Mouse (Mus musculus) left cerebral cortex, postnatal 25 days (tissue): ENCODE results near the gene Gtf3c1. TPM values are rescaled to one million over a fixed set of nuclear protein-coding genes. Genes with fewer than 3 reads are reported as not detected.
"Not testable (repeated sequence)": the region's sequence is repeated elsewhere in the genome, so short reads cannot be mapped to it uniquely, and the experiment has no call there.

Experiments
- DNase-seq, 2 experiments: peaks; one replicate each; pipeline ENCODE4 v3.0.0; 2022; ENCODE audit warnings: low spot score in 2 of 2, mixed read lengths in 1 of 2
- intact Hi-C: fragments of 180-260 bp; cut with DNase I; formaldehyde crosslinking; loops from one replicate; pipeline ENCODE4 v1.15.1; 2025
- total RNA-seq, 2 experiments: library from RNA; stranded (reverse); gene quantifications; 2 replicates each; pipeline ENCODE4 v1.2.3; 2021

Gene Gtf3c1
- total RNA-seq, 2 experiments from 2014 or later, result 96.8 to 101 TPM

DNA sequence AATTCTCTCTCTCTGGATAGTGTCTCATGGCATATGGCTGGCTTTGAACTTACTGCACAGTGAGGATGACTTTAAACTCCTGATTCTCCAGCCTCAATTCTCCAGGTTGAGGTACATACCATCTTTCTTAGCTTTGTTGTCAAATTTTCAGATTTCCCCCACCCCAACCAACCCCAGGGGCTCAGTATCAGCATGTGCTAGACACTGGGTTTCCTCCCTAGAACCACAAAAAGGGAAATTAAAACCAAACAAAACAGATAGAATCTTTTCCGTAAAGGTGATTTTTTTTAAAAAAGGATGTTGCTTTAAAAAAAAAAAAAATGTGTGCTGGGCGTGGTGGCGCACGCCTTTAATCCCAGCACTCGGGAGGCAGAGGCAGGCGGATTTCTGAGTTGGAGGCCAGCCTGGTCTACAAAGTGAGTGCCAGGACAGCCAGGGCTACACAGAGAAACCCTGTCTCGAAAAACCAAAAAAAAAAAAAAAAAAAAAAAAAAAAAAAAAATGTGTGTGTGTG lies 6.0 kb upstream of the Gtf3c1 start:
- DNase-seq, intact Hi-C loops: not testable (repeated sequence)

DNA sequence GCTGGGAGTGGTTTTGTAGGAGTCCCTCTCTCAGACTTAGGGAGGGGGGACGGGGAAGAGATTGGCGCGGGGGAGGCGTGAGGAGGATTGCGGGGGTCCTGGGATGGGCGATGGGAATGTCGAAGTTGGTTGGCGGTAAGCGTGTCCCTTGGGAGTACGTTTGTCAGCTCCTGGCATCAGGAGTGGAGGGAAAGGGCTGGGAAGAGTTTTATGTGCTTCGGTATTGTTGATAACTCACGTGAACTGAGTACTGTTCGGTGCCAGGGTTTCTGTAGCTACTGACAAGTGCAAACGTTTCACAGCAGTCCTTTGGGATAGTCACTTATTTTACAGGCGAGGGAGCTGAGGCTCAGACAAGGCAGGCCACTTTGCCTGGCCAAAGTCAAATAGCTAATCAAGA lies 520 bp upstream of the Gtf3c1 start:
- intact Hi-C loops, result no loop called here
- DNase-seq, result peak in 1 of 2 experiments; percentile 25

- peak in 1 of 2 experiments; percentile 52 for DNase-seq
- intact Hi-C loops, result no loop called here
Measured at GRCm38 (mm10) chr7:125707186-125707585, 394 bp downstream of the Gtf3c1 start.

GRCm38 (mm10) chr7:125702791-125703190 lies 4.8 kb downstream of the Gtf3c1 start:
- intact Hi-C loops, result no loop called here
- DNase-seq, result no peak

GRCm38 (mm10) chr7:125694056-125694455 lies 13.5 kb downstream of the Gtf3c1 start:
- intact Hi-C loops, result loop anchor here (5.0 to 10.0 kb wide), 2 partner anchors 311 to 388 kb away; partner anchors contain the start of gene Gsg1l
- DNase-seq, result peak; percentile 58 to 96

DNA sequence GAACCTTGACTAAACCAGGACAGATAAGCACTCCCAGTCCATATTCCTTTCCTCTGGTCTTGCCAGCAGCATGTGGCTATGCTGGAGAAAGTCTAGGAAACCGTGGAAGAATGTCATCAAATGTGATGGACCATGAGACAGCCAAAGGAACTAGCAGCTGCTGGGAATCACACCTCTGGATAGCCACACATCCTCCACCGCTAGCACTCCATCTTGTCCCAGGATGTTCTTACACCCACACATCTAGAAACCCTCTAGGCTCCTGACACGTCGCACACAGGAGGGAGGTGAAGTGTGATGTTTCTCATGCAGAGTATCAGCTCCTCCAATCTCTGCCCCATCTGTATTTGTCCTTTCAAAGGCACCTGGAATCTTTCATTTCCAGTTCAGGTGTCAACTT lies 17.1 kb downstream of the Gtf3c1 start:
- intact Hi-C loops, result loop anchor here (5.0 to 10.0 kb wide), 2 partner anchors 314 to 392 kb away; partner anchors contain the start of gene Gsg1l
- DNase-seq, result peak; percentile 27 to 71

DNA sequence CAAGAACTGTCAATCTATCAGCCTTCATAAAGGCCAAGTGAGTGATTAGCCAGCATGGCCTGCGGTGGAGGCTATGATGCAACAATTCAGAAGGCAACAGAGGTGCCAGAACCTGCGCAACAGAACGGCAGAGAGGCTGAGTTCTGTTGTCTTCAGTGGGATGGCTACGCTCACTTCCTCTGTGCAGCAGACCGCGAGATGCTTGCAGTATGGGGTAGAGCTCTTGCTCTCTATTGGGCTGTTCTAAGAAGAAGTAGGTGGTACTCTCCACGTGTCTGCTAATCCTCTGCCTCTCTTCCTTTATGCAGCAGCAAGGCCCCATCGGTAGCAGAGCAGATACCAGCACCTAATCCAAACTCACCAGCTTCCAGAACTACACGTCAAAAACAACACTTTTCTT lies 27.6 kb downstream of the Gtf3c1 start:
- intact Hi-C loops, result no loop called here
- no peak for DNase-seq

DNA sequence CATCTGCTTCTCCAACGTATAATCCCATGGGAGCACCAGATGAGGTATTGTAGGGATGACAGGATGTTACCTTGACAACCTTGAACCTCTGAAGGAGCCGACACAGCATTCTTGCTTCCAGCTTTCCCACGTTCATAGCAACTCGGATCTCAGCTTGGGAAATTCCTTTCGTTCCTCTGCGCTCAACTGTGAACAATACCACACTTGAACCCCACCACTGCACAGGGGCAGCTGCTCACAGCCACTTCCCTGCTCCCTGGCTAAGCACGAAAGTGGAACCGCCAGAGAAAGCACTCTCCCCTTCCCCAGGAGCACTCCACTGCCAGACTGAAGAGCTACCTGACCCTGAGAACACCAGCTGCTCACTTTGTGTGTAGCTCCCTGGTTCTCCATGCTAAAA lies 28.8 kb downstream of the Gtf3c1 start:
- intact Hi-C loops, result no loop called here
- DNase-seq, result no peak

DNA sequence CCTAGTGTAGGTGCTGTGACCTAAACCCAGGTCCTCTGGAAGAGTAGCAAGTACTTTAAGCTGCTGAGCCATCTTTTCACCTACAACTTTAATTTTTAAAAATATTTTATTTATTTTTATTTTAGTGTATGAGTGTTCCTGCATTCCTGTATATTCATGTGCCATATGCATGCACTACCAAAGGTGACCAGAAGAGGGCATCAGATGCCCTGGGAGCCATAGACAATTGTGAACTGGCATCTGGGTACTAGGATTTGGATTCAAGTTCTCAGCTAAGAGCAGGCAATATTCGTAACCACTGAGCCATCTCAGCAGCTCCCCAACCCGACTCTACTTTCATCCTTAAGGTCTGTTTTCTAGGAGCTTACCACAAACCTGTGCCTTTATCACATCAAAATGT lies 32.7 kb downstream of the Gtf3c1 start:
- peak; percentile 54 to 55 for DNase-seq
- intact Hi-C loops, result loop anchor here (2.0 kb wide), 1 partner anchor 408 kb away; the partner anchor contains the start of gene Gsg1l

DNA sequence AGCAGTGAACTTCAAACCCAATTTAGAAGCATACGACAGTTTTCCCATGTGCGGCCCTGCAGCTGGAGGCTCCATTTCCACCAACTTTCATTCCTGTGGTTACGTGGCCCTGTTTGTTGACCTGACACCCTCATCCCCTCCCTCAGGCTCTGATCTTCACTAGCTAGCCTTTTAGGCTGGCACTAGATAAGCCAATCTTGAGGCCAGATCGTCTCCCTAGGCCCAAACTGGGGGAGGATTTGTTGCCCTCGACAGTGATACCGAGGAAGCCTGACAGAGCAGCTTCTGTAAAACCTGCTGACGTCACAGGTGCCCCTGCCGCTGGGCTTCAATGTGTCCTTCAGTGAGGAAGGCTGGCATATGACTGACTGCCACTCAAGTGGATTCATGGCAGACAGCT lies 36.2 kb downstream of the Gtf3c1 start:
- intact Hi-C loops, result no loop called here
- no peak for DNase-seq

DNA sequence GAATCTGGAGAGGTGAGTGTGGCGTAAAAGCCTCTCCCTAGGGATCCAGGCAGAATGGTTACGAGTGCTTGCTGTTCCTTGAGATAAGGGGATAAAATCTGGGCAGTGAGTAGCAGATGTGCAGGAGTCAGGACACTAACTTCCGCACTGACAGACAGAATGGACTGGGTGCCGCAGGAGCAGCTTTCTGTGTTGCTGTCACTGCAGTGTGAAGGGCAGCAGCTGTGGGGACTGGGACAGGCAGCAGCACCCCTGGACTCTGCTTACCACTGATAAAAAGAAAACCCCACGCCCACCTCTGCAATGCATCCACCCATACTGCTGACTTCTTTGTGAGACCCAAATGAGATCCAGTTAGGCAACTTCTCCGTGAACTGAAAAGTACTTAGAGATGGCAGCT lies 36.7 kb downstream of the Gtf3c1 start:
- DNase-seq, result no peak
- intact Hi-C loops, result no loop called here

- no peak for DNase-seq
- intact Hi-C loops, result no loop called here
Measured at GRCm38 (mm10) chr7:125663654-125664053, 43.9 kb downstream of the Gtf3c1 start.

- no peak for DNase-seq
- intact Hi-C loops, result no loop called here
Measured at GRCm38 (mm10) chr7:125657511-125657910, 50.1 kb downstream of the Gtf3c1 start.

DNA sequence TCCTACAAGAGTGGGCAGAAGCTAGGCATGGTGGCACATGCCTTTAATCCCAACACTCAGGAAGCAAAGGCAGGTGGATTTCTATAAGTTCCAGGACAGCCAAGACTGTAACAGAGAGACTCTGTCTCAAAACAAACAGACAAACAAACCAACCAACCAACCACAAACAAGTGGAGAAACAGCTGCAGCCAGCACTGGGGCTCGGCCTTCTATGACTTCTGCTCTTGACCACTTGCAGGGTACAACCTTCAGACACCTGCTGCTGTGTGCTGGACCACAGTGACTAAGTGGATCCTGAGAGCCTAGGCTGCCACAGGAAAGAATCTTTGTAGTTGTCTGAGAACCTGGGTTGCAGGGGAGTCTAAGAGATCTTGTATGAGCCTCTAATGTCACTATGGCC lies 58.6 kb downstream of the Gtf3c1 start:
- no peak for DNase-seq
- intact Hi-C loops, result no loop called here

GRCm38 (mm10) chr7:125645413-125645812 lies 62.2 kb downstream of the Gtf3c1 start:
- DNase-seq, result no peak
- intact Hi-C loops, result no loop called here

GRCm38 (mm10) chr7:125643880-125644279 lies 63.7 kb downstream of the Gtf3c1 start:
- intact Hi-C loops, result no loop called here
- peak in 1 of 2 experiments; percentile 15 for DNase-seq

- intact Hi-C loops, result loop anchor here (1.0 to 5.0 kb wide), 2 partner anchors 57 to 169 kb away; no protein-coding TSS in a partner anchor
- peak; percentile 68 to 72 for DNase-seq
Measured at GRCm38 (mm10) chr7:125638870-125639386, 68.7 kb downstream of the Gtf3c1 start.

DNA sequence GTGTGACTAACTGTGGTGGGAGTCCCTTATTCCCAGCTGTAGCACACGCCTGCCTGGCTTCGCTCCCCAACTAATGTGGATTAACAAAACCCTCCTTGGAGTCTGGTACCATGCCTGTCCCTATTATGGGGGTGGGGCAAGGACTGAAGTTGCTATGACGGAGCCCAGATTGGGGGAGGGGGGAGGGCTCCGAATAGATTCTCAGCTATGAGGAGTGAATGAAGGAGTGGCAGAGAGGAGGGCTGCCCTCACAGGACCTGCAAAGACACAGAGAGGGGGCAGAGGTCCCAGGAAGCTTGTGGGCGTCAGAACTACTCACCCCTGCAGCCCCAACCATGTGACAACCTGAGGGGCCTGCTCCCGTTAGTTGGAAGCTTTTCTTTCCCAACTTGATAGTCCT lies 69.2 kb downstream of the Gtf3c1 start:
- intact Hi-C loops, result loop anchor here (1.0 to 5.0 kb wide), 2 partner anchors 56 to 168 kb away; no protein-coding TSS in a partner anchor
- no peak for DNase-seq

DNA sequence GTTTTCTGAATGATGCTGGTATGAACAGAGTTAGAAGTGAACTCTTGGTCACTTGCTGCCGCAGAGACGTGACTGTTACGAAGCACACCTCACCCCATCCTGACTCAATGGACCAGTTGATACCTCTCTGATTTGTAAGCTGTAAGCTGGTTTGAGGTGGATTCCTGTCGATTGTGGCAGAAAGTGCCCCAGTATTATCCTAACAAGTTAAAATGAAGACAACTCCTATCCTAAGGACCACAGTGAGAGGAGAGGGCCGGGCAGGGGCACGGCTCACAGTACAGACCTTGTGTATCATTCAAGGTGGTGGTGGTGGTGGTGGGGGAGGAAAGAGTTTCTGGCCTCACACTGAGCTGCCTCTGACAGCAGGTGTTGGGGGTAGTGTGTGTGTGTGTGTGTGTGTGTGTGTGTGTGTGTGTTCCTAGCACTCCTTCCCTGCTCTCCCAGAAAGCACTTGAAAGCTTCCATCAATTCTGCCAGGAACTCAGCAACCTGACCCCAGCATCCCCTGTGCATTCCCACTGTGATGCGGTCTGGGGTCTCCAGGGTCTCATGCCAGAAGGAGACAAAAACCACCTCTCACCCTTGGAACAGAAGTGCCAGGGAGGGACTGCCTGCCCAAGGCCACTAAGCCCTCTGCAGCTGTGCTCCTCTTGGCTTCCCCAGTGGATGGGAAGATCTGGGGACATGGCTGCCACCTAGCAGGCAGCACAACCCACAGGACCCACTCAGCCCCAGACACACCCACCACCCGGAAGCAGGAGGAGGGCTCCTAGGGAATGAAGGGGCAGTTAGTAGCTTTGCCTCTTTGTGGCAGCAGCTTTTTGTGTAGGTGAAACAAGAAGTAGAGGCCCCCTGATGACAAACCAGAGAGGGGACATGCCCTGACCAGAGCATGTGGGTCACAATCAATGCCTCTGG lies 70.1 kb downstream of the Gtf3c1 start:
- intact Hi-C loops, result loop anchor here (1.0 to 5.0 kb wide), 2 partner anchors 55 to 167 kb away; no protein-coding TSS in a partner anchor
- no peak for DNase-seq

DNA sequence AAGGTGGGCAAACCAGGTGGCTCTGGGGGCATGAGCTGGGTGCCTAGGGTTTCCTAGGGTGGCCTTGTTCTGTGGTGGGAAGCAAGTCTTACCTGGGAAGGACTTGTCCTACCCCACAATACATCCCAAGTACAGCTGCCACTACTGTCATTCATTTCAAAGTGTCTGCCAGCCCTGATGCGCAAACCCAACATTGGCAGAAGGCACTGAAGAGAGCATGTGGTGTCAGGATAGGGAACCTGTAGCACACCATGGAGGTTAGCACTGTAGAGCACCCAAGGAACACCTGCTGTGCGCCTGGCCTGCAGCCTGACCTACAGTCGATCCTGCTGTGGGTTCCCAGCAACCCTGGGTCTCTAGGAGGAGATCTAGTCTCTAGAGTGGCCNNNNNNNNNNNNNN lies 76.6 kb downstream of the Gtf3c1 start:
- DNase-seq, result no peak
- intact Hi-C loops, result no loop called here
